Mouse (Mus musculus) frontal cortex, adult 2 months (tissue): ENCODE results near the gene Fam196b. TPM values are rescaled to one million over a fixed set of nuclear protein-coding genes. Genes with fewer than 3 reads are reported as not detected.

Experiments
- polyA plus RNA-seq: library from polyadenylated mRNA; depleted of rRNA; stranded (reverse); fragments of >200 nt; gene quantifications from 2 replicates; pipeline ENCODE4 v1.2.3, GENCODE M21; 2012; rRNA removed

Fam196b gene
- polyA plus RNA-seq, 1 experiment: 8.3 TPM

Other genes with a start within 250 kb of the Fam196b start
- gene 4930469K13Rik, start 216.3 kb upstream of the Fam196b start, polyA plus RNA-seq: not detected in 2 replicates
- 0.08 TPM in 2 replicates for gene Foxi1, start 106.7 kb upstream of the Fam196b start, polyA plus RNA-seq